Mouse (Mus musculus) MEL (cell line): ENCODE results near the gene Cwc22. TPM values are rescaled to one million over a fixed set of nuclear protein-coding genes. Genes with fewer than 3 reads are reported as not detected.

ENCODE experiments used
- DNase-seq: peaks from one replicate; pipeline ENCODE4 v3.0.0; 2011; ENCODE audit warnings: low read depth, low spot score
- H3K27ac ChIP-seq: 2 replicates; pipeline ENCODE4 v1.5.1; 2012; ENCODE audit warnings: low read depth, mild to moderate bottlenecking, control low read depth, low read length, moderate library complexity; ENCODE audit not compliant: control insufficient read depth
- H3K27me3 ChIP-seq, 2 experiments: fragments of 150-350 bp in 1 of 2; sonication (generic) in 1 of 2; 2 replicates each; pipeline ENCODE4 v1.6.1; 2012; ENCODE audit warnings: low read length in 2 of 2, mild to moderate bottlenecking in 2 of 2, improper control_type of control experiment in 1 of 2, moderate library complexity in 1 of 2; ENCODE audit not compliant: insufficient read depth in 2 of 2, control insufficient read depth in 1 of 2
- H3K36me3 ChIP-seq, 2 experiments: 2 replicates each; pipeline ENCODE4 v1.6.1; 2012 to 2014; ENCODE audit warnings: low read length in 2 of 2, improper control_type of control experiment in 1 of 2, inconsistent platforms in 1 of 2, mild to moderate bottlenecking in 1 of 2; ENCODE audit not compliant: insufficient read depth in 2 of 2, control insufficient read depth in 1 of 2
- H3K4me1 ChIP-seq, 2 experiments: fragments of 150-350 bp in 1 of 2; sonication (generic) in 1 of 2; 2 replicates each; pipeline ENCODE4 v1.6.1; 2012; ENCODE audit warnings: low read length in 2 of 2, improper control_type of control experiment in 1 of 2, mild to moderate bottlenecking in 1 of 2; ENCODE audit not compliant: insufficient read depth in 2 of 2, control insufficient read depth in 1 of 2
- H3K4me3 ChIP-seq, 2 experiments: fragments of 150-350 bp in 1 of 2; sonication (generic) in 1 of 2; 2 replicates each; pipeline ENCODE4 v1.5.1; 2012; ENCODE audit warnings: low read depth in 2 of 2, low read length in 2 of 2, mild to moderate bottlenecking in 2 of 2, moderate library complexity in 2 of 2, control low read depth in 1 of 2, improper control_type of control experiment in 1 of 2; ENCODE audit not compliant: control insufficient read depth in 1 of 2, insufficient read depth in 1 of 2
- H3K79me2 ChIP-seq: 2 replicates; pipeline ENCODE4 v1.6.1; 2012; ENCODE audit warnings: mild to moderate bottlenecking, low read length, moderate library complexity; ENCODE audit not compliant: control insufficient read depth, poor library complexity, insufficient read depth
- H3K9ac ChIP-seq: 2 replicates; pipeline ENCODE4 v1.6.1; 2012; ENCODE audit warnings: low read depth, mild to moderate bottlenecking, control low read depth, low read length, moderate library complexity; ENCODE audit not compliant: control insufficient read depth, poor library complexity, severe bottlenecking
- H3K9me3 ChIP-seq: fragments of 150-350 bp; sonication (generic); replicated peaks from 2 replicates; pipeline ENCODE4 v1.6.1; 2012; ENCODE audit warnings: mild to moderate bottlenecking, low read length, improper control_type of control experiment, moderate library complexity; ENCODE audit not compliant: insufficient read depth
- BHLHE40 ChIP-seq: IDR thresholded peaks from 2 replicates; pipeline ENCODE4 v1.6.1; 2012; ENCODE audit warnings: low read depth, mild to moderate bottlenecking, inconsistent platforms, low read length, improper control_type of control experiment, borderline replicate concordance
- CHD1 ChIP-seq: IDR thresholded peaks from 2 replicates; pipeline ENCODE4 v1.6.1; 2012; ENCODE audit warnings: low read depth, mild to moderate bottlenecking, inconsistent platforms, low read length, improper control_type of control experiment
- CHD2 ChIP-seq: IDR thresholded peaks from 2 replicates; pipeline ENCODE4 v1.6.1; 2011; ENCODE audit warnings: low read length, improper control_type of control experiment
- CTCF ChIP-seq, 3 experiments: IDR thresholded peaks in 2 of 3; conservative IDR thresholded peaks in 1 of 3; 2 replicates each; pipeline ENCODE4 v1.5.1; 2011 to 2012; ENCODE audit warnings: low read length in 3 of 3, low read depth in 2 of 3, mild to moderate bottlenecking in 2 of 3, improper control_type of control experiment in 1 of 3, inconsistent platforms in 1 of 3, mixed read lengths in 1 of 3, moderate library complexity in 1 of 3; ENCODE audit not compliant: control insufficient read depth in 1 of 3, insufficient read depth in 1 of 3, poor library complexity in 1 of 3, severe bottlenecking in 1 of 3
- E2F4 ChIP-seq: IDR thresholded peaks from 2 replicates; pipeline ENCODE4 v1.6.1; 2011; ENCODE audit warnings: low read depth, low read length, improper control_type of control experiment, borderline replicate concordance
- EP300 ChIP-seq, 2 experiments: IDR thresholded peaks; 2 replicates each; pipeline ENCODE4 v1.6.1; 2011; ENCODE audit warnings: improper control_type of control experiment in 2 of 2, low read length in 2 of 2, low read depth in 1 of 2, mild to moderate bottlenecking in 1 of 2
- GABPA ChIP-seq: IDR thresholded peaks from 2 replicates; pipeline ENCODE4 v1.6.1; 2012; ENCODE audit warnings: low read depth, mild to moderate bottlenecking, inconsistent platforms, low read length, improper control_type of control experiment, moderate library complexity
- KAT2A ChIP-seq: conservative IDR thresholded peaks from 2 replicates; pipeline ENCODE4 v1.6.1; 2012; ENCODE audit warnings: low read depth, low read length, improper control_type of control experiment, inconsistent platforms
- MAX ChIP-seq: IDR thresholded peaks from 2 replicates; pipeline ENCODE4 v1.6.1; 2011; ENCODE audit warnings: low read length, improper control_type of control experiment
- MEF2A ChIP-seq: IDR thresholded peaks from 2 replicates; pipeline ENCODE4 v1.6.1; 2014; ENCODE audit warnings: low read depth, mild to moderate bottlenecking, inconsistent platforms, low read length, improper control_type of control experiment; ENCODE audit not compliant: poor library complexity, insufficient replicate concordance, severe bottlenecking; ENCODE audit errors: extremely low read depth
- MXI1 ChIP-seq: IDR thresholded peaks from 2 replicates; pipeline ENCODE4 v1.6.1; 2011; ENCODE audit warnings: mild to moderate bottlenecking, low read depth, low read length, improper control_type of control experiment
- MYB ChIP-seq: IDR thresholded peaks from 2 replicates; pipeline ENCODE4 v1.6.1; 2011; ENCODE audit warnings: mild to moderate bottlenecking, low read depth, low read length, improper control_type of control experiment
- NELFE ChIP-seq: IDR thresholded peaks from 2 replicates; pipeline ENCODE4 v1.6.1; 2011; ENCODE audit warnings: low read depth, low read length, improper control_type of control experiment
- NRF1 ChIP-seq: IDR thresholded peaks from 2 replicates; pipeline ENCODE4 v1.6.1; 2014; ENCODE audit warnings: low read depth, mild to moderate bottlenecking, inconsistent platforms, low read length, improper control_type of control experiment, moderate library complexity; ENCODE audit not compliant: poor library complexity, insufficient read depth, severe bottlenecking
- POLR2AphosphoS5 ChIP-seq: IDR thresholded peaks from 2 replicates; pipeline ENCODE4 v1.6.1; 2012; ENCODE audit warnings: low read depth, borderline replicate concordance, mild to moderate bottlenecking, inconsistent platforms, low read length, moderate library complexity, mixed read lengths
- RAD21 ChIP-seq: IDR thresholded peaks from 2 replicates; pipeline ENCODE4 v1.6.1; 2011; ENCODE audit warnings: mild to moderate bottlenecking, low read depth, low read length, improper control_type of control experiment
- UBTF ChIP-seq: IDR thresholded peaks from 2 replicates; pipeline ENCODE4 v1.6.1; 2012; ENCODE audit warnings: low read depth, mild to moderate bottlenecking, inconsistent platforms, low read length, improper control_type of control experiment, moderate library complexity, borderline replicate concordance; ENCODE audit not compliant: insufficient read depth
- USF1 ChIP-seq: IDR thresholded peaks from 2 replicates; pipeline ENCODE4 v1.6.1; 2014; ENCODE audit warnings: low read depth, mild to moderate bottlenecking, inconsistent platforms, low read length, improper control_type of control experiment, moderate library complexity
- USF2 ChIP-seq, 2 experiments: IDR thresholded peaks; 2 replicates each; pipeline ENCODE4 v1.6.1; 2011 to 2012; ENCODE audit warnings: improper control_type of control experiment in 2 of 2, low read length in 2 of 2, borderline replicate concordance in 1 of 2, inconsistent platforms in 1 of 2, low read depth in 1 of 2, mild to moderate bottlenecking in 1 of 2; ENCODE audit not compliant: insufficient read depth in 1 of 2
- ZKSCAN1 ChIP-seq: IDR thresholded peaks from 2 replicates; pipeline ENCODE4 v1.6.1; 2012; ENCODE audit warnings: low read depth, mild to moderate bottlenecking, inconsistent platforms, low read length, improper control_type of control experiment, moderate library complexity
- ZMIZ1 ChIP-seq: IDR thresholded peaks from 2 replicates; pipeline ENCODE4 v1.6.1; 2012; ENCODE audit warnings: low read depth, mild to moderate bottlenecking, inconsistent platforms, low read length, improper control_type of control experiment, moderate library complexity
- ZNF384 ChIP-seq: IDR thresholded peaks from 2 replicates; pipeline ENCODE4 v1.6.1; 2012; ENCODE audit warnings: low read depth, mild to moderate bottlenecking, inconsistent platforms, low read length, improper control_type of control experiment
- polyA plus RNA-seq, 2 experiments: library from polyadenylated mRNA; stranded (reverse) in 1 of 2; unstranded in 1 of 2; fragments of >175 nt in 1 of 2; fragments of >200 nt in 1 of 2; gene quantifications; 2 replicates each; pipeline versions ENCODE4 v1.2.1 to v1.2.4; 2012; ENCODE audit warnings: low replicate concordance in 2 of 2, low read depth in 1 of 2; ENCODE audit not compliant: insufficient read length in 2 of 2, insufficient read depth in 1 of 2, missing spikeins in 1 of 2
- total RNA-seq: library from RNA; depleted of rRNA; stranded (reverse); fragments of 300-350 nt; gene quantifications from 2 replicates; pipeline ENCODE4 v1.2.3, GENCODE M21; 2012

Cwc22 gene
- total and polyA plus RNA-seq, 3 experiments = 54.0 to 72.7 TPM; not detected in 1

- Histone ChIP-seq H3K4me3 (no peak overlapping the region), H3K36me3 (no peaks in the 10 kb centered on the region), H3K9me3 (no peaks in the 10 kb centered on the region), H3K27ac (no peak overlapping the region), H3K79me2 (no peaks in the 10 kb centered on the region), H3K27me3 (no peaks in the 10 kb centered on the region)
- TF ChIP-seq CHD1 (no peak), CTCF (IDR thresholded peaks at IDR 0.05 in 2 of 3, conservative IDR thresholded peaks at IDR 0.05 in 1 of 3; ENCODE audit: control insufficient read depth in 1 of 3, insufficient read depth in 1 of 3, low read depth in 2 of 3, low read length in 3 of 3, poor library complexity in 1 of 3, severe bottlenecking in 1 of 3) (no peak), GABPA (no peak), MEF2A (no peak)
- TF ChIP-seq, all 39 proteins: peak for 0
- no peaks in the 10 kb centered on the region for H3K4me1 ChIP-seq
- no peak for DNase-seq
- H3K9ac ChIP-seq = no peak overlapping the region
These were observed 73.5 kb downstream of the Cwc22 start for GRCm38 (mm10) chr2:77872676-77873075.

DNA sequence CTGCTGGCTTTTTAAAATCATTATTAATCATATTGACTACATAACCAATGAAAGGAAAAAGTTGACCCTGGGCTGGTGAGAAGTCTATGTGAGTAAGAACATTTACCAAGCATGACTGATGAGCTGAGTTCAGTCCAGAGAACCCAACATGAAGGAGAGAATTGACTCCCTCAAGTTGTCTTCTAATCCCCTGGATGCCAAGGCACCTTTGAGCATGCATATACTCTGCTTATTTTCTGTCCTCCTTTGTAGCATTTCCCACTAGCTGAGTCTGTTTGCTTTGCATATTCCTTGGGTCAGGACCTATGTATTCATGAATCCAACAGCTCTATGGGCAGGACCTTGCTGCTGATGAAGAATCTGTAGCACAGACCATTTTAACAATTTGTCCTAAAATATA is 75.0 kb downstream of the Cwc22 start:
- no peak for DNase-seq
- Histone ChIP-seq H3K27me3 (no peaks in the 10 kb centered on the region), H3K9ac (no peak overlapping the region), H3K27ac (no peak overlapping the region), H3K9me3 (no peaks in the 10 kb centered on the region), H3K79me2 (no peaks in the 10 kb centered on the region), H3K4me1 (no peaks in the 10 kb centered on the region), H3K36me3 (no peaks in the 10 kb centered on the region), H3K4me3 (no peak overlapping the region)
- TF ChIP-seq USF2 (IDR thresholded peaks at IDR 0.05; ENCODE audit: borderline replicate concordance in 1 of 2, insufficient read depth in 1 of 2, low read depth in 1 of 2, low read length in 2 of 2) = no peak

DNA sequence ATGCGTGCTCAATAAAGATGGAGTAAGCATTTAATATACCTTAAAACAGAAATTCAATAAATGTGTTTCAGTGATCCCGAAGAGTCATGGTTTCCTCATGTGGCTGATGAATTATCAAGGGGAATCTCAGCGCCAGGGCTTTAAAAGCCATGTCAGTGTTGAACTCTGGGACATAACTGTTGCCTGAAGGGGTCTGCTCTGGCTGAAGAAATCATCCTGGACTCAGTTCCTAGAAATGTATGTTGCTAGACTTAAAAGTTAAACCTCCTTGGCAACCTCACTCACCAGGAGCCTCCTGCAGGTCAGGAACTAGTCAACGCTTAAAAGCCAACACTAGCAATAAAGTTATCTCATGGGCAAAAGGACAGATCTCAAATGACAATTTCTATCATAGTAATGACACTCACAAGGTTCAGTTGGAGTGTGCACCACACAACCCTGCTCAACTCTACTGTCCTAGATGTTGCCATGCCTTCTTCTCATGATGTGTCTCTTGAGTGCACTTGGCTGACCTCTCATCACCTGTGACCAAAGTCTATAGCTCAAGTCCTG is 76.4 kb downstream of the Cwc22 start:
- no peak for TF ChIP-seq CHD2
- no peak for TF ChIP-seq ZMIZ1
- TF ChIP-seq E2F4 = no peak
- TF ChIP-seq ZKSCAN1 = no peak
- no peak for TF ChIP-seq POLR2AphosphoS5
- no peak for TF ChIP-seq RAD21
- TF ChIP-seq USF1 = no peak
- TF ChIP-seq NRF1 = no peak
- TF ChIP-seq MYB = no peak
- TF ChIP-seq EP300 (IDR thresholded peaks at IDR 0.05; ENCODE audit: low read depth in 1 of 2, low read length in 2 of 2) = no peak
- TF ChIP-seq ZNF384 = no peak
- no peak for TF ChIP-seq NELFE
- TF ChIP-seq UBTF = no peak
- no peak for TF ChIP-seq MXI1
- TF ChIP-seq MEF2A = no peak
- no peak for TF ChIP-seq MAX
- no peak for TF ChIP-seq CHD1
- no peak for TF ChIP-seq BHLHE40
- TF ChIP-seq KAT2A = no peak
- Histone ChIP-seq H3K27me3 (no peaks in the 10 kb centered on the region), H3K4me3 (no peak overlapping the region), H3K27ac (no peak overlapping the region), H3K9ac (no peak overlapping the region), H3K79me2 (no peaks in the 10 kb centered on the region), H3K36me3 (no peaks in the 10 kb centered on the region), H3K4me1 (no peaks in the 10 kb centered on the region), H3K9me3 (no peaks in the 10 kb centered on the region)
- DNase-seq = no peak
